Mouse (Mus musculus) spleen, postnatal 14 days (tissue): Measurements from ENCODE around the gene Bckdha.

Experiments used
- DNase-seq, 2 experiments: peaks; one replicate each; pipeline ENCODE4 v3.0.0; 2021 to 2022; ENCODE audit warnings: low spot score in 2 of 2

The Bckdha gene

DNA sequence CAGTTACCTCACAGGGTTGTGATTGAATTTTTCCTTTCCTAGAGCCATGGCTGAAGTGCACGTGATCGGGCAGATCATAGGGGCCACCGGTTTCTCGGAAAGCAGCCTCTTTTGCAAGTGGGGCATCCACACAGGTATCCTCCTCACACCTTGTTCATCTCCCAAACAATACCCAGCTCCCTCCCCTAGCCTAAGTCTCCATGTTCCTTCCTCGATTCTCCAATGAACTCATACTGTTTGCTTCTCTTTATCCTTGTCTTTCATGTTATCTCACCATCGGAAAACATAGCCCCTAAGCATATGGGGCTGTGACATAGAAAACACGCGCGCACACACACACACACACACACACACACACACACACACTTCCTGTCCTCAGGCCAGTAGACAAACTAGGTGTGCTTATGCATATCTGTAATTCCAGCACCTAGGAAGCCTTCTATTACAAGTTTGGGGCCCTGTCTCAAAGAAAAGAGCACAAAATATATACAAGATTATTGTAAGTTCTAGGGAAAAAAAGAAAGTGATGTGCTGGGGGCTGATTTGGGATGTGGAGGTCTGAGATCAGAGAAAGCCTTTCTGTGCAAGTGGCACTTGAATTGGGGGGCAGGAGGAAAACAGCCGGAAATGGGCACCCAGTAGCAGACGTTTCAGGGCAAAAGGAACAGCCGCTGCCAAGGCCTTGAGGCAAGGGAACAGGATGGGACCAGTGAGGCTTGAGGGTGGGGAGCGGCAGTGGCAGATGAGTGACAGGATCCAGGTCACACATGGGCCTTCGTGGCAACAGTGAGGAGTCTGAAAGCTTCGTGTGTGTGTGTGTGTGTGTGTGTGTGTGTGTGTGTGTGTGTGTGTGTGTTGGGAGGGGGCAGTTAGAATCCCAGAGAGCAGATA lies 22.8 kb upstream of the Bckdha start:
- DNase-seq: no peak

DNA sequence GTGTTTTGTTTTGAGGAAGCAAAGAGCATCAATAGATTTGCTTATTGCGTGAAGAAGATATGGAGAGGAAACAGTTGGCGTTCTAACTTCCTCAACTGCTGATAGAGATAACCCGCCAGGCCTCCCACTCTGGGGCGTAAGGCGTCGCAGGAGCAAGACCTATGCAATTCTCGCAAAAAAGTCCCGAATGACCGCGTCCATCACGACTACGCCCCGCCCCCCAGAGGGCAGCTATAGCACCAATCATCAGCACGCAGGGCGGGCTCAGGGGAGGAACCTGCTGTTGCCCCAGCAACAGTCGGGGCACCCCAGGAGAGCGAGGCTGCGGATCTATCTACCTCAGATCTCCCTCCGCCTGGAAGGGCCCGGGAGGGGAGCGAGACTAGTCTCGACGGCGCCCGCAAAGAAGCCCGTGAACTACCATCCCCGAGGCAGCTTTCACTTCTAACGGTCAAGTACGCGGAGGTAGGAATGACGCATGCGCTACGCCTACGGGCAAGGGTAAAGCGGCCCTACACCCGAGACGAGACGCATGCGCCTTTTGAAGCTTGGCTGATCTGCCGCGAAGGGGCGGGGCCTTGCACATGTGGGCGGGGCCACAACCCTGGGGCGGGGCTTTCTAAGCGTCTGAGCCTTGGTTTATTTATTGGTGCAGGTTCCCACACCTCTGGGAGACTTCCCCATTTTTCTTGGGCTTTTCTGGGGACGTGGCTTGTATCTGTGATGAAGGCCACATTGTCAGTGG lies 21.9 kb upstream of the Bckdha start, which contains the start of gene B9d2:
B9d2 (plus strand) TSS at position 267 of the 745 bp plus-strand sequence.
- DNase-seq: peak; percentile 98

GRCm38 (mm10) chr7:25679971-25680370 lies 21.2 kb upstream of the Bckdha start:
- DNase-seq: no peak

DNA sequence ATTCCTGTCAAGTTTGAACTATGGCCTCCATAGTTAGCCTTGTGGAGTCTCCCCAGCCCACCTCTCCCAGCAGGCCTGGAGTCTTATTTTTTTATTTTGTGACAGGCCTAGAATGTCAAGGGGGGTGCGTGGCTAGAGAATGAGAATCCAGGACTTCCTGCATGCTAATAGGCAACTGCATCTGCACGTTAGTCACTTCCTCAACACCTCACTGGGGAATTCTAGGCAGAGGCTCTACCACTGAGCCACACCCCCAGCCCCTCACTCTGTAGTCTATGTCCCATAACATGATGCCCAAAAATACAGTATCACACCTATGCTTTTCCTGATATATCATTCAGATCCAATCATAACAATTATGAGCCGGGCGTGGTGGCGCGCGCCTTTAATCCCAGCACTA lies 18.2 kb upstream of the Bckdha start:
- no peak for DNase-seq

- DNase-seq: no peak
Measured at GRCm38 (mm10) chr7:25676085-25676781, 17.5 kb upstream of the Bckdha start.

DNA sequence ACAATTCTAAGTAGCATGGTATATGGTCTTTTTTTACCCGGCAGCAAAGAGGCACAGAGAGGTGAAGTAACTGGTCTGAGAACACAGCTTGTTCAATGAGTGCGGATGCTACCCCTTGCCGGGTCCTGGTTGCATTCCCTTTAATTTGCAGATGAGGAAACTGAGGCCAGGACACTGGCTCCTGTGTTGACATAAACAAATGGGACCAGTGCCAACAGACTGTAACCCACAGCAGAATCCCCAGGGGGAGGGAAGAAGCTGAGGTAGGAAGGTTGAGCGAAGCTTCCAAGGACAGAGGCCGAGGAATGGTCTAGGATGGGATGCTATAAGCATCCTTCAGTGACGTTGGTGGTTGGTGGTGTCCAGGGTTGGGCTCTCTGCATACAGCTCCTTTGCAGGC lies 16.6 kb upstream of the Bckdha start:
- no peak for DNase-seq

- no peak for DNase-seq
Measured at GRCm38 (mm10) chr7:25674719-25675300, 16.0 kb upstream of the Bckdha start, which contains the start of gene Tmem91. Tmem91 (minus strand) TSS chr7:25675166.

- DNase-seq: no peak
Measured at GRCm38 (mm10) chr7:25674297-25674696, 15.5 kb upstream of the Bckdha start.

DNA sequence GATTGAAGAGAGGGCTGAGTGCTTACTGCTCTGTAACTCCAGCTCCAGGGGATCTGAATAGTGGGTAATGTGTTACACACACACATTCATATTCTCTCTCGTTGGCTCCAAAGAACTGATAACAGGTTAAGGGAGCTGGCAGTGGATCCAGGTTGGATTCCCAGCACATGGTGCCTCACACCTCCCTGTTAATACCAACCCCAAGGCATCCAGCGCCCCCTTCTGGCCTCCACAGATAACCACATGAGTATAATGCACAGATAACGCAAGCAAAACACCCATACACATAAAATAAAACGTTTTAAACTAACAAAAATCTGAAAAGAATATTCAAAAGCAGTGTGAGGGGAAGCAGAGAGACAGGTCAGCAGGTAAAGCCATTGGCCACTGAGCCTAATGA lies 13.7 kb upstream of the Bckdha start:
- DNase-seq: no peak

- no peak for DNase-seq
Measured at GRCm38 (mm10) chr7:25671686-25672085, 12.9 kb upstream of the Bckdha start.

- no peak for DNase-seq
Measured at GRCm38 (mm10) chr7:25670096-25670495, 11.3 kb upstream of the Bckdha start.

DNA sequence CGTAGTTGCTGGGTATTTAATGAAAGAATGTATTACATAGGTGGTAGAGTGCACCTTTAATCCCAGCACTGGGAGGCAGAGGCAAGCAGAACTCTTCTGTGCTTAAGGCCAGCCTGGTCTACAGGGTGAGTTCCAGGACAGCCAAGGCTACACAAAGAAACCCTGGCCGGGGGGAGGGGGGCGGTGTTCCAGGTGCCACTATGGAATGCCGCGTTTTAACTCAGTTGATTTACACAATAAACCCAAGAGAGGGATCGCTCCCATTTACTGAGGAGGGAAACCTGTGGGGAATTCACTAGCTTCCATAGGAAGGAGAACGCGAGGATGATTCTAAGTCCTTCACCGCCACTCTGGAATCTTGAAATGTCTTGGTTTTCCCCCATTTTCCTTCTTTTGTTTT lies 10.8 kb upstream of the Bckdha start:
- no peak for DNase-seq

- DNase-seq: no peak
Measured at GRCm38 (mm10) chr7:25669158-25669557, 10.4 kb upstream of the Bckdha start.

DNA sequence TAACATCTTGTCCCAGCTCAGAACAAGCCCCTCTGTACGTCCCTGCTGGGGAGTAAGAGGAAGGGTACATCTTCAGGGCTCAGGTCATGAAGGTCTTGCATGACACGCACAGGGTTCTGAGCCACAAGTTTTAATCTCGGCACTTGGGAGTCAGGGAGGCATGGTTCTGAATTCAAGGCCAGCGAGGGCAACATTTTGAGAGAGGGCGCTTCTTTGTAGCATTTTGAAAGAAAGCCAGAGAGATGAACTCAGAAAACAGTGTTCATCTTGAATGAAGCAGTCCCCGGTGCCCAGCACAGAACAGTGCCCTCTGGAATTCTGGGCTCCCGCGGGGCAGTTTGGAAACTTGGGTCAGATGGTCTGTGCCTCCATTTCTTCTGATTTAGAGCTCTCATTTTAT lies 7.6 kb upstream of the Bckdha start:
- no peak for DNase-seq

DNA sequence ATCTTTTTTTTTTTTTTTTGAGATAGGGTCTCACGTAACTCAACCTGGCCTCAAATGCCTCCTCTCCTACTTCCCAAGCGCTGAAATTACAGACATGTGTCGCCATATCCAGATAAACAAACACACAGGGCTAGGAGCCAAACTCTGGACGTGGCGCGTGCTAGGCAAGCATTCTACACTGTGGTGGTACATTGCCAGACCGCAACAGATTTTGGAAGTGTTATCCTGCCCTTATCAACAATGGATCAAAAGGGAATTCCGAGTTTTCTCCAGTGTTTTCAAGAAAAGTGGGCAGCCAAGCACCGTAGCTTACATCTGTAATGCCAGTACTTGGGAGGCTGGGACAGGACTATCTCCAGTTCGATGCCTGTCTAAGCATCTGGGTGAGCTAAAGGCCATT lies 996 bp downstream of the Bckdha start:
- DNase-seq: no peak

DNA sequence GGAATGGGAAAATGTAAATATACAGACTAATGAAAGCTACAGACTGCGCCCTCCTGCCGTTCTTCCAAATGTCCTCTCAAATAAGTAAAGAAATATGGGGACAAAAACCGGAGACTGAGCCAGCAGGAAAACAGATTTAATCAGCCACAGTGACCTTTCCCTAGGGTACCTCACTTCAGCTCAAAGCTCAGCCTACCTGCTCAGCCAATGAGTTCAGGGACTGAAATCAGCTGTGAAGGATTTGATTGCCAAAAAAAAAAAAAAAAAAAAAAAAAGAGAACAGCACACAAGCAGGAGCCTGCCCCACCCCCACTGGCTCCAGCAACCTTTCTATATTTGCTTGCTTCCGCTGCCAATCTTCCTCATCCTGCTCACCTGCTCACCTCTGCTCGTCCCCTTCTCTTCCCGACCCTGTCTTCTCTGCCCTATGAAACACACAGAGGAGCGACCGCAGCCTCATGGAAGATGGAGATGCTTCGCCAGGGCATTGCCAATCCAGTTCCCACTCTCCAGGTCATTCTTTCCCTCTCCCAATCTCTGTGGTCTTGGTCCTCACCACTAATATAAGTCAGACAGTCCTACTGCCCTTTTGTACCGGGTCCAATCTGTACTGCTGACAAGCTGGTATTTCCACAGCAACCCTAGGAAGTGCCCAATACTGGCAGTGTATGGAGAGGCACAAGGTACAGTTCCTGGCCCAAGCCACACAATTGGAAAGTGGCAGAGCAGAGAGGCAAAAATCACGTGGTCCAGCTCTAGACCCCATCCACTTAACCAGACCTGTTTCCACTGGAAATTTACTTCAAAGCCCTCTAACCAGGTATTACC lies 3.0 kb downstream of the Bckdha start:
- DNase-seq: no peak

GRCm38 (mm10) chr7:25652244-25652759 lies 6.5 kb downstream of the Bckdha start:
- DNase-seq: no peak

DNA sequence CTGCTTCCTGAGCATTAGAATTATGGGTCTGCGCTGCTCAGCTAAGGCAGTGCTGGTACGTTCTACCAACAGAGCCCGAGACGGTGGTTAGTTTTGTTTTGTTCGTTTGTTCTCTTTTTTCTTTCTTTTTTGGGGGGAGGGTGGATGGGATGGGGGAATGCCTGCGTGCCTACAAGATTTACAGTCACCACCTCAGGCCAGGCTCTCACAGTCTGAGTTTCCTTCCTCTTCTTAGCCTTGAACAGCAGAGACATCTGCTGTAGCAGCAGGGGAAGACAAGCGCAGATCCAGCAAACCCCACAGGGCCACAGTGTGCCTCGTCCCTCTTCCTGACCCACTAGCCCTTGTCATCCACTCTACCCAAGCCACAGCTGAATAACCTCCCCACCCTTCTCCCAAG lies 7.5 kb downstream of the Bckdha start:
- no peak for DNase-seq

- DNase-seq: no peak
Measured at GRCm38 (mm10) chr7:25649839-25650238, 8.9 kb downstream of the Bckdha start.

DNA sequence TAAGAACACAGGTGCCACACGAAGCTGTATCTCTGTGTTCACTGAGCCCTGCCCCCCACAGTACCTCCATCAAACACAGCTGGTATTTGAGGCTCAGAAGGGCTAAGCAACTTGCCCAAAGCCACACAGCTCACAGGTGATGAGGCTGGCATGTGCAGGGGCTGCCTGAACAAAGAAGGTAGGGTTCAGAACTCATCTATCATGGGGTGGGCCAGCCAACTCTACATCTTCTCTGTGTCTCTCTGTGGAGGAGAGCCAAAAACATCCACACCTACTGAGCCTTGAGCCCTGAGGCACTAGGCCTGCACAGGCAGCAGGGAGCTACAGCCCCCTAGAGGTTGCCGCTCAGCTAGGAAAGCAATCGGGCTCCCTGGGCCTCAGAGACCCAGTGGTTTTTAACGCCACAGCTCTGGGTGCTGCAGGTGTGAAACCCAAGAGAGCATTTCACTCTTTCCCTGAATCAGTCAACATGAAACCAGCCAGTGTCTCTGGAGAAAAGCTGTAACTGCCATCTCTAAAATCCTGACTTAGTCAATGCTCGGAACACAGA lies 11.1 kb downstream of the Bckdha start:
- DNase-seq: peak in 1 of 2 experiments; percentile 50
